Mouse (Mus musculus) ovary, postnatal 36 days (tissue): ENCODE data around the gene Tbrg4.

Experiments used
- DNase-seq: peaks from one replicate; pipeline ENCODE4 v3.0.0; 2022; ENCODE audit warnings: low spot score, mixed read lengths

Gene Tbrg4

DNA sequence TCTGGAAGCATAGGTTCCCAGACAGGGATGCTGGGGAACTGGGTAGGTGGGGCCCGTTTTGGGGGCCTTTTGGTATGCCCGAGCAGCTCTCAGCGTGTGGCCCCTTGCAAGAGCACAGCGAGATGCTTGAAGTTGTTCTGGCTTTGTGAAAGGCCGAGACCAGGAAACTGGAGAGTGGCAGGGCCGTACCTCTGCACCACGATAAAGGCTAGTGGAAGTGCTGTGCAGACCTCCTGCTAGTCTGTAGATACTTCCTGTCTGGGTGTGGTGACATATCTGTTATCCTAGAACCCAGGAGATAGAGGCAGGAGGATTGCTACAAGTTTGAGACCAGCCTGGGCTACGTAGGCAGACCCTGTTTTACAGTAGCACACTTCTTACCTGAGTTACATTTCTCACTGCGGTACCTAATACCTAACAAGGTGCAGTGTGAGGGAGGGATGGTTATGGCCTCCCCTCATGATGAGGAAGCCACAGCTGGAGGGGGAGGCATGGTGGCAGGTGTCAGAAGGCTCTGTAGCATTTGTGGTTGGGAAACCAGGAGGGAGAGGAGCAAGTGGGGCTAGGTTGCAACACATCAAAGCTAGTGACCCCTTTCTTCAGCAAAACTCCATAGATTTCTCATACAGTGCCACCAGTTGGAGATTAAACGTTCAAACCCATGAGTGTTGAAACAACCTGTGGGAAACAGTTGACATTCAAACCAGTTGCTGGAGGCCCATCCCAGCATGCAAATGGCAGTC lies 34.8 kb downstream of the Tbrg4 start:
- DNase-seq, result no peak

DNA sequence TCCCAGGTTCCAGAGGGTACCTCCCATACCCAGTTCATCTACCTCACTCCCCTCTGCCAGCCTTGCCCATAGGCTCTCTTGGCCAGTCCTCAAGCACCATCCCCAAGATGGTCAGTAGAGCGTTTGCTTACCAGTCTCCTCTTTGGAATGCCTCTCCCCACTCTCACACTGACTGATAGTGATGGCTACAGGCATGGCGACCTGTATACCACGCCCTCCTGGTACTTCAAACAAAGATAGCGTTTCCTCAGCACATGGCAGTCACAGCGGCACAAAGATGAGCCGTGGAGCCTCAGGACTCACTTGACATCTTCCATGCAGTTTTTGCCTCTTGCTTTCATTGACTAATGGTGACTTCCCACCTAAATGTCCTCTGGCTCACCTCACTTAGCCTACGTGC lies 36.0 kb downstream of the Tbrg4 start:
- DNase-seq, result no peak

DNA sequence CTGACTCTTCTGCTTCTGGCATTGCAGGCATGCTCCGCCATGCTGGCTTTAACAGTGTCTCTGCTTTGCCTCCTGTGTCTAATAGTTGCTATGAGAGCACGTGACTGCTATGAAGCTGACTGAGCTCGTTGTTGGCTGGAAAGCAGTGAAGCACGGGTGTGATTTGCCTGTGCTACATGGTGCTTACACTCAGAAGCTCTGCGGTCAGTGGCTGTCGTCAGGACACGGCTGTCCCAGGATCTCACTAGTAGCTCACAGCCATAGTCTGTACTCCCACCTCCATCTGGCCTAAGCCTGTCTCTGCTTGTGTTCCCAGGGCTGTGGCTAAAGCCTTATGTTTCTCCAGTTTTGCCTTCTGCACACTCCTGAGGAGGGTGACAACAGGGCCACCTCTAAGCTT lies 37.6 kb downstream of the Tbrg4 start:
- DNase-seq, result no peak

DNA sequence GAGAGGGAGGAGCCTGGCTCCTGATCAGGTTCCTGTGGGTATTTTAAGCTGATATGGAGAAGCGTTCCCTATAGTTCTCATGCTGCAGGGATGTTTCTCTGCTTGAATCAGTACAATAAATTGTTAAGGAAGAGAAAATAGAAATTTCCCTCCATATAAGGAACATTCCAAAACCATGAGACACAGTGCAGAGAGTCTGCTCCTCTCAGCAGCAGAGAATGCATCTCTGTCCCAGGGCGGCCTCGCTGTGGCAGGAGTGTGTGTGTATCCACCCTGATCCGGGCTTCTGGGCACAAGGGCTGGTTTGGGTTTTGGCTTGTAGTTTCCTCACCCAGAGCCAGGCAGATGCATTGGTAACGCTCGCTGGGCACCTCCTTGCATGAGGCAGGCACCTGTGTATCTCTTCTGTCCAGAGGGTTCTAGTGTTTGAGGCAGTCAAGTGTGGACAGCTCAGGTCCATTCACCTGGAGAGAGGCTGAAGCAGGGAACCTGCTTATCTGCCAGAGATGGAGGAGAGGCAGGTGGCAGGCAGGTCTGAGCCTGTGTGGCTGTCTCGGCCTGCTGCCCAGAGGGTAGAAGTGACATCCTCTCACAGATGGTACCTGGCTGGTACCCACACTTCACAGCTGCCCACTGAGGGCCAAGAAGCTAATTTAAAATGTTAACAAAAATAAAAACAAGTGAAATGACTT lies 38.5 kb downstream of the Tbrg4 start:
- no peak for DNase-seq

DNA sequence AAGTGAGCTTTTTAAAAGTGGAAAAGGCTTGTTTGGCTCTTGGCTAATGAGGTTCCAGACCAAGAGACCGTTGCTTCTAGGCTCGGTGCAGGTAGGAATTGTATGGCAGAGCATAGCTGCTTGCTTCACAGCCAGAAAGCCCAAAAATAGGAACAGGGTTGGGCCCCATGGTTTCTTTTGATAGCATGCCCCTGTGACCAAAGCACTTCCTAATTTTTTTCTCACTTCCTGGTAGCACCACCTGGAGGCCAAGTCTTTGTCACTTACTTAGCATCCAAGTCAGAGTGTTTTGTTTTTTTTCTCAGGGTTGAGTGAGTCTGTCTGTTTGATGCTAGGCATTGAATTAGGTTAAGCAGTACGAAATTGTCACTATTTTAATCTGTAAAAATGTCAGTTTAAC lies 39.2 kb downstream of the Tbrg4 start:
- no peak for DNase-seq

- DNase-seq, result no peak
These were observed 40.1 kb downstream of the Tbrg4 start for GRCm38 (mm10) chr11:6585748-6586147.

GRCm38 (mm10) chr11:6581560-6581959 lies 44.3 kb downstream of the Tbrg4 start:
- DNase-seq, result no peak

GRCm38 (mm10) chr11:6580065-6580750 lies 45.7 kb downstream of the Tbrg4 start:
- no peak for DNase-seq

DNA sequence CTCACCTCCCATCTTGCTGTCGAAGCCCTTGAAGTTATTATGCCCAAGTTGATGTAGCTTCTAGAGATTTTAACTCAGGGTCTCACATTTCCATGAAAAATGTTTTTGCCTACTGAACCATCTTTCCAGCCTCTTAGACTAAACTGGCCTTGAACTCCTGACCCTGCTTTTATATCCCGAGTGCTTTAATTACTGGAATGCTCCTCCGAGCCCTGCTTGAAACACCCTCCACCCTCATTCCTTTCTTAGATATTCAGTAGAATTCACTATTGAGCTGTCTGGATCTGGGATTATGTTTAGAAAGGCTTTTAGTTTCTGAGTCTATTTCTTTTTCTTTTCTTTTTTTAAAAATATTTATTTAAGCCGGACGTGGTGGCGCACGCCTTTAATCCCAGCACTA lies 46.5 kb downstream of the Tbrg4 start:
- no peak for DNase-seq

GRCm38 (mm10) chr11:6576151-6576550 lies 49.7 kb downstream of the Tbrg4 start:
- DNase-seq, result no peak

- DNase-seq, result peak; percentile 21
These were observed 56.5 kb downstream of the Tbrg4 start for GRCm38 (mm10) chr11:6569410-6569777.

GRCm38 (mm10) chr11:6568584-6569409 lies 57.1 kb downstream of the Tbrg4 start:
- DNase-seq, result peak; percentile 25

- DNase-seq, result no peak
These were observed 57.9 kb downstream of the Tbrg4 start for GRCm38 (mm10) chr11:6567951-6568350.

- DNase-seq, result no peak
These were observed 59.4 kb downstream of the Tbrg4 start for GRCm38 (mm10) chr11:6566496-6566895.
